Mouse (Mus musculus): Measurements from ENCODE around the gene Cox14.
"Not testable (repeated sequence)": the region's sequence is repeated elsewhere in the genome, so short reads cannot be mapped to it uniquely, and the experiment has no call there.

The Cox14 gene

GRCm38 (mm10) chr15:99724292-99725021 is 961 bp upstream of the Cox14 start:
- intact Hi-C loops (cut with DNase I), result no loop called here

- intact Hi-C loops (cut with DNase I), result no loop called here
Measured at GRCm38 (mm10) chr15:99726549-99726948, 1.1 kb downstream of the Cox14 start.

- intact Hi-C loops (cut with DNase I), result not testable (repeated sequence)
Measured at GRCm38 (mm10) chr15:99727039-99727438, 1.6 kb downstream of the Cox14 start.

- intact Hi-C loops (cut with DNase I), result no loop called here
Measured at GRCm38 (mm10) chr15:99727525-99727924, 2.1 kb downstream of the Cox14 start.

- intact Hi-C loops (cut with DNase I), result no loop called here
Measured at GRCm38 (mm10) chr15:99728211-99728610, 2.8 kb downstream of the Cox14 start.

- intact Hi-C loops (cut with DNase I), result no loop called here
Measured at GRCm38 (mm10) chr15:99729056-99729783, 3.8 kb downstream of the Cox14 start.

- intact Hi-C loops (cut with DNase I), result loop anchor here (5.0 kb wide), 1 partner anchor 41 kb away; the partner anchor contains the start of gene Cers5
Measured at GRCm38 (mm10) chr15:99731167-99731566, 5.7 kb downstream of the Cox14 start.

GRCm38 (mm10) chr15:99731678-99732077 is 6.3 kb downstream of the Cox14 start:
- intact Hi-C loops (cut with DNase I), result loop anchor here (5.0 kb wide), 1 partner anchor 41 kb away; the partner anchor contains the start of gene Cers5

GRCm38 (mm10) chr15:99733186-99733585 is 7.8 kb downstream of the Cox14 start:
- intact Hi-C loops (cut with DNase I), result loop anchor here (5.0 kb wide), 1 partner anchor 39 kb away; the partner anchor contains the start of gene Cers5

GRCm38 (mm10) chr15:99735631-99736030 is 10.2 kb downstream of the Cox14 start:
- intact Hi-C loops (cut with DNase I), result no loop called here

- intact Hi-C loops (cut with DNase I), result no loop called here
Measured at GRCm38 (mm10) chr15:99736675-99737074, 11.3 kb downstream of the Cox14 start.

GRCm38 (mm10) chr15:99740229-99740628 is 14.8 kb downstream of the Cox14 start:
- intact Hi-C loops (cut with DNase I), result no loop called here

GRCm38 (mm10) chr15:99754204-99754603 is 28.8 kb downstream of the Cox14 start:
- intact Hi-C loops (cut with DNase I), result loop anchor here (5.0 kb wide), 1 partner anchor 757 kb away; no protein-coding TSS in a partner anchor

- intact Hi-C loops (cut with DNase I), result no loop called here
Measured at GRCm38 (mm10) chr15:99767467-99767866, 42.0 kb downstream of the Cox14 start.

GRCm38 (mm10) chr15:99768761-99769160 is 43.3 kb downstream of the Cox14 start:
- intact Hi-C loops (cut with DNase I), result no loop called here

- intact Hi-C loops (cut with DNase I), result loop anchor here (5.0 to 10.0 kb wide), 2 partner anchors 39 to 276 kb away; no protein-coding TSS in a partner anchor
Measured at GRCm38 (mm10) chr15:99771004-99771500, 45.6 kb downstream of the Cox14 start.

- intact Hi-C loops (cut with DNase I), result loop anchor here (5.0 to 10.0 kb wide), 2 partner anchors 39 to 277 kb away; no protein-coding TSS in a partner anchor
Measured at GRCm38 (mm10) chr15:99771601-99772276, 46.3 kb downstream of the Cox14 start.

GRCm38 (mm10) chr15:99772277-99772880 is 47.0 kb downstream of the Cox14 start:
- intact Hi-C loops (cut with DNase I), result loop anchor here (5.0 to 10.0 kb wide), 2 partner anchors 40 to 278 kb away; no protein-coding TSS in a partner anchor

GRCm38 (mm10) chr15:99772881-99772924 is 47.3 kb downstream of the Cox14 start, which contains the start of gene Cers5:
Gene Cers5, minus strand, starts transcription at chr15:99772885.
- intact Hi-C loops (cut with DNase I), result loop anchor here (5.0 to 10.0 kb wide), 2 partner anchors 40 to 278 kb away; no protein-coding TSS in a partner anchor

- intact Hi-C loops (cut with DNase I), result loop anchor here (5.0 to 10.0 kb wide), 2 partner anchors 41 to 278 kb away; no protein-coding TSS in a partner anchor
Measured at GRCm38 (mm10) chr15:99772925-99773324, 47.5 kb downstream of the Cox14 start.
